Mouse (Mus musculus): ENCODE results near the gene Frmd4a.
"Not testable (repeated sequence)": the region's sequence is repeated elsewhere in the genome, so short reads cannot be mapped to it uniquely, and the experiment has no call there.

Frmd4a gene

DNA sequence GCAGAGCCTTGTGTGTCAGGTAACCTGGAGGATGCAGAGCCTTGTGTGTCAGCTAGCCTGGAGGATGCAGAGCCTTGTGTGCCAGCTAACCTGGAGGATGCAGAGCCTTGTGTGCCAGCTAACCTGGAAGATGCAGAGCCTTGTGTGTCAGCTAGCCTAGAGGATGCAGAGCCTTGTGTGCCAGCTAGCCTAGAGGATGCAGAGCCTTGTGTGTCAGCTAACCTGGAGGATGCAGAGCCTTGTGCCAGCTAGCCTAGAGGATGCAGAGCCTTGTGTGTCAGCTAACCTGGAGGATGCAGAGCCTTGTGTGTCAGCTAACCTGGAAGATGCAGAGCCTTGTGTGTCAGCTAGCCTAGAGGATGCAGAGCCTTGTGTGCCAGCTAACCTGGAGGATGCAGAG, 601.6 kb downstream of the Frmd4a start:
- not testable (repeated sequence) for DNase-seq (ENCODE audit: low spot score)

DNA sequence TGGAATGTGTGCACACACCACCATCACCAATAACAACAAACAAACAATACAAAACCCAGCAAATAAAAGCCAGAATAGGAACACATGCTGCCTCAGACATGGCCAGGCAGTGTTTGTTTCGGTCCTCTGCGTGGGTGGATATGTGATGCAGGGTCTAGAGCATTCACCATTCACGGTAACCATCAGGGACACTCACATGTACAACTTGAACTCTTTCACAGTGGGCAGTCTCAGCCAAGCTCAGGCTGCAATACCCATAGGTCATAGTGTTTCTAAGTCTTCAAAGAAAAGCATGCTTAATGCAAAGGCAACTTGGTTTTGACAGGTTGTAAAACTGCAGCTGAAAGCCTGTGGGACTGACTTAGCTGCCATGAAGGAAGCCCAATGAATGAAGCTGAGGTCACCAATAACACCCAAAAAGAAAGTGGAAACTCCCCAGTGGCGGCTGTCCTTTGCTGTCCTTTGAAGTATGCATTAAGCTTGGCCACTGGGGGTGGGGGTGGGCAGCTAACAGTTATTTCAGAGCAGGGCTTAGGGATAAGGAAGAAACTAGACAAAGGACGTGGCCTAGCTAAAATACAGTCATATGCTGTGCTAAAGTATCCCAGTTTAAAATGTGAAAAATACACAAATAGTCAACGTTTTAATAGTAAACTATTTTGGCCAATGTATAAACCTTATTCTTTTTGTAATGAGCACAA, 602.5 kb downstream of the Frmd4a start:
- DNase-seq (ENCODE audit: low spot score) = no peak

DNA sequence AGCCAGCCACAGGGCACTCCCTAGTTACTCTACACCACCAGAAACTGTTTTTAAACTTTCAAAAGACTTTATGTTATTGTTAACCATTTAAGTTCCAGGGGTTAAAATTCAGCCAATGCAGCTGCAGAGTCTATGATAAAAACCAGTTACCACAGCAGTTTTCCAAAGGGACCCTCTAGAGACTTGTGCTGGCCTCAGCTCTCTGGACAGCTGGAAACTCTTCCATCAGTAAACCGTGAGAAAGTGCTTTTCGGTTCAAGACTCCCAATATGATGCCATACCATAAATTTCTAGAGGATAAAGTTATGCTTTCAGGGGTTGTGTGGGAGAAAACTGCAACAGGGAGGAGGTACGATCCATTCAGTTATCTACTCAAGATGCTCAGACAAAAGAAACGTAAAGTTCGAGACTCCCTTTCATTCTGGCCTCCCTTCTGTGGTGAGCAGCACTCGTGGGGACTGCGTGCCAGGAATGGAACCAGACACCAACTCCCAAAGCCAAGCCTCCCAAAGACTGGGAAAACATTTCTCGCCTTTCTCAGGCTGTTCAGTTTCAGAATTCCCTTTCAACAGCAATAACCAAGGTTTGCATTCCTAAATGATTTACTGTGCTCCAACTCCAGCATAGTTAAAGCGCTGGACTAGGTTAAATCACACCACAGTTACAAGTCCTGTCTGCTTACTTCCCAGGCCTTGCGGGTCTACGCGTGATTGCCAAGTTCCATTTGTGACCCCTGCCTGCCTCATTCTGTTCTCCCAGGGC, 603.3 kb downstream of the Frmd4a start:
- DNase-seq (ENCODE audit: low spot score) = no peak

DNA sequence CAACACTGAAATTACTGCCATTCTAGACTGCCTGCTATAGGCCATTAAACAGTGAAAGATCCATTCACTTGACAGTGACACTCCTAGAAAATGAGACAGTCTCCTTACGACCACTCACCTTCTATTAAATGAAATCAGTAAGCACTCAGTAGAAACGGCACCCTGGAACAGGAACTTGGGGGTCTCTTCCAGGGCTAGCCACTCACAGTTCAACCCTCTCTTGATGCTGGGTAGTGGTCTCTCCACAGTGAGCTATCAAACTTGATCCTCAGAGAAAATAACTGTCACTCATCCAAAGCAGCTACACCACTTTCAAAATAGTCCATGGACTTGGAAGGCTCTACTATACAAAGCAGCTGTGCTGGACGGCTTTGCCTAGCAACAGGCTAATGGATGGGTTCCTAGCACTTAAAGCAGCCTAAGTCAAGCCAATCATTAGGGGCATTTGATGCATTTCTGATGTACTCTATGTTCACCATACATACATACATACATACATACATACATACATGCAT, 604.0 kb downstream of the Frmd4a start:
- DNase-seq (ENCODE audit: low spot score) = no peak

DNA sequence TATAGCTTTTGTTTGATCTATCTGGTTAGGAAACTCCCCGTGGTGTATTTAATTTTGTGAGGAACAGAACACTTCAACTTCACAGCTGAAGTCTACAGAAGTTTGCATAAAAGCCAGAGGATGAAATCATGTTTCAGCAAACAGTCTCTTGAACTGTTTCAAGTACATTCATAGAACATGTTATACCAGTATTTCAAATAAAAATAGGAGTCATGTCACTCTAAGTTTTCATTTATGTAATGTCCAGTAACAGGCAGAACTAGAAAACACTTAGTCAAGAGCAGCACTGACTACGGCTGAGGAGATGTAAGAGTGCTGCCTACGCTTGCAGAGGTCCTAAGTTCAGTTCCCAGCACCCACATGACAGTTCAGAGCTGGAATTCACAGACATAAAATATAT, 609.4 kb downstream of the Frmd4a start:
- no peak for DNase-seq (ENCODE audit: low spot score)

DNA sequence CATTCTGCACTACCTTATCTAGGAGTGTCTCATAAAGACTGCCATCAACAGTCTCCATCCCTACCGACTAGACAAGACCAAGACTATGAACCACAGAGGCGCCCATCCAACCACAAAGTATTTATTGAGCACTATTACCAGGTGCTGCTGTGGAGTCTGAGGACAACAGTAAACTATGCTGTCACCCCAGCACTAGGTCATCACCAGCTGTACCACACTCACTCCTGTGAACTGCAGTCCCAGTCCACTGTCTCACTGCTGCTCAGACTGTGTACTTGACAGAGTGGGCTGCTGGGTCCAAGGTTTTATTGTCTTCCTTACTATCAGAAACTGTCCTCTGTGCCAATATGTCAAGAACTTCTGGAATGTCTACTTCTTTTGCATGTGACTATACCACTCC, 611.4 kb downstream of the Frmd4a start:
- no peak for DNase-seq (ENCODE audit: low spot score)

DNA sequence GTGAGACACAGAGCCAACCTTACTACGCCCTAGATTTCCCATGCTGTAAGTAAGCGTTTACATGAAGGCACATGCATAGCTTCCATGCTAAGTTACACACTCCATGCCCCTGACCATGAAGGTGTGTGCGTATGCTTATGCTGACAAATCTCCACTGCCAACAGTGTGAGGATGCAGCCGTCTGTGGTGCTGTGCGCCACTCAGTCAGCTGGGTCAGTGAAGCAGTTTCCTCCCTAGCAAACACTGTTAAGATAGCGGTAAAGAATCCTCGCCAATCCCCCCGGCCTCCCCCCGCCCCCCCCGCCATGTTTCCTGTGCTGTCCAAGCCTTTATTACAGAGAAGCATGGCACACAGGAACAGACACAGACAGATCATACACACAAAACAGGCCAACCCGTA, 612.0 kb downstream of the Frmd4a start:
- DNase-seq (ENCODE audit: low spot score) = no peak

DNA sequence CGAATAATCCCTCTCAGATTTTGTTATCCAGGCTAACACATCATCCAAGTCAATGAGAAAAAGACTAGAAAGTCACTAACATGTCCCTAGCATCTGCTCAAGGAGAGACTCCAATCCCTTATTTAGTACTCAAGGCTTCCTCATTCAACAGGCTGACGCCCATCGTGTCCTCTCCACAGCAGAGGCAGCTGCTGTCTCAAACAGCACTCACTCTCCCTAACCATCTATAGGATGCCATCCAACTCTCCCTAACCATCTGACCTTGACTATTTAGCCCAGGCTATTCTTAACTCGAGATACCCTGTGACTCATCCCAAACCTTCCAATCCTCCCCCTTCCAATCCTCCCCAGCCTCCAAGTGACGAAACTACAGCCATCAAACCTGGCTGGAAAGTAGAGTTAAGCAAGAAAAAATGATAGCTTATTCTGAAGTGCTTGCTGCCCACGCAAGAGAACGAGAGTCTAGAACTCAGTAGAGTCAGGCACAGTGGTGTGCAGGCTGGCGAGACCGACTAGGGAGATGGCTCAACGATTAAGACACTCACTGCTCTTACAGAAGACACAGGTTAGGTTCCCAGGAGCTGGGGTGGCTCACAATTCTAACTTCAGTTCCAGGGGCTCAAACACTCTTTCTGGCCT, 612.8 kb downstream of the Frmd4a start:
- no peak for DNase-seq (ENCODE audit: low spot score)

DNA sequence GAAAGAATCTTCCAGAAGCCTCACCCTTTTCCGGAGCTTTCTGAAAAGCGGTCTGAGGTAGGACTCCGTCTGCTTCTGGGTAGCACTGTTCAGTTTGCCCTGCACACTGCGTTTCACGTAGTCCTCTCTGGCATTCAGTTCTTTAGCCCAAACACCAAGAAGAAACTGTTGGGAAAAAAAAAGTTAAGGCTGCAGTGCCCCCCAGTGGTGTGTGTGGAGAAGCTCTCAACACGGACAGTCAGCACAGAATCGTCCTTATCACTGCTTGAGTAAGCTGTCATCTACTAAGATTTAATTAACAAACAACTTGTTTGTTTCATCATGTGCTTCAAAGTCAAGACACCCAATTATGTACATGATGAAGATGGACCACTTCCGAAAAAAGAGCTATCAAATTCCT, 618.3 kb downstream of the Frmd4a start:
- no peak for DNase-seq (ENCODE audit: low spot score)

DNA sequence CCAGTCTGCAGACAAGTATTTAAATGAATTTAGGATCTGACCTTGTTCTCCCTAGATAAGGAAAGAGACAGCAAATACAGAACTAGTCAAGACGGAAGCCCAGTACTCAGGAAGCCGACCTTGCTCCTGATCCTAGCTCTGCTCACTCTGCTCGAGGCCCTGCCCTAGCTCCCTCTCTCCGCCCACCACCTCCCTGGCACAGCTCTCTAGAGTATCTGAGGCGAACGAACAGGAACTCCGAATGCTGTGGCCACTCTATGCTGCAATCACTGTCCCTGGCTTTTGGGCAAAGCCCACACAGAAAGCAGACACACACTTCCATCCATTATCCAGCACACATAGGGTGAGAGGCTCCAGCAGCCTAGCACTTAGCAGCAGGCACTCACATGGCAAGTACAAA, 619.1 kb downstream of the Frmd4a start:
- DNase-seq (ENCODE audit: low spot score) = peak; percentile 12

DNA sequence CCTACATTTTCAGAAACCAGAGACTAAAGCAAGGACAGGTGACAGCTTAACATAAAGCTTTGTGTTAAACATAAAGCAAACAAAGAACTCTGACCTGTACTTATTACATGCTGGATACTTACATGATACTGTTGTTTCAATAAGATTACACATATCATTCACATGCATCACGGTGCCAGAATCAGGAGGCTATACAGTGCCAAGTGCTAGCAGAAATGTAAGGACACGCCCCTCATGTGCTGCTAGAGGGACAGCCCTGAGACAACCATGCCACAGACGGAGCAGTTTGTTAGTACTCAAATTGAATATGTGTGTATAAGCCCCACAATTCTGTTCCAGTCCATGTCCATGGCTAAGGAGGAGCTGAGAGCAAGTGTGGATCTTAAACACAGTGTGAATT, 620.7 kb downstream of the Frmd4a start:
- DNase-seq (ENCODE audit: low spot score) = no peak

DNA sequence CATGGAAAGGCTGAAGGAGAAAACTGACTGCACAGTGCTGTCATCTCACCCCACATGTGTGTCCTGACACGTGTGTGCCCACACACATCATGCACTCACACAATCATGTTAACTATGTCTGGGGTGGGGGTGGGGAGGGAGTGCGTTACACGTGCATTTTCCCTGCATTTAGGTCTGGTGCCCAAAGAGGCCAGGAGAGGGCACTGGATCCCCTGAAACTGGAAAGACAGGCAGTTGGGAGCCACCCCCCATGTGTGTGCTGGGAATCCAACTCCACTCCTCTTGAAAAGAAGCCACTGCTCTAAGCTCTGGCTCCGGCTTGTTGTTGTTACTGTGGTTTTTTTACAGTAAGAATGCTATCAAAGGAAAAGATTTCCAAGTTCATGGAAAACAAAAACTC, 627.5 kb downstream of the Frmd4a start:
- DNase-seq (ENCODE audit: low spot score) = no peak

DNA sequence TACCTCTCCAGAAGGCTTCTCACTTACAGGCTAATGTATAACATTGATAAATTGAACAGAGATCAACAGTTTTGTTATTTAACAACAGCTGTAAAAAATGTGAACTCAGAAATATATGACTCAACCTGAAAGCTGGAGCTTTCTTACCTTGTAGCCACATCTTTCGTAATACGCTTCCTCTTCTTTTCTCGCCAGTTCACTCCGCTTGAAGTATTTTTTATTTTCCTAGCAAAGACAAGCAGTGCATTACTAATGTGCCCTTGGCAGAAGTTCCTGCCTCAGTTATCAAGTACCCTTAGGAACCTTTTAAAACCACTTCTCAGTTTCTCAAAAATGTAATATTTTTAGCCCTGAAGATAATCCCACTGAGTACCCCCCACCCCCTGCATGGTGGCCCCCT, 630.6 kb downstream of the Frmd4a start:
- DNase-seq (ENCODE audit: low spot score) = no peak

DNA sequence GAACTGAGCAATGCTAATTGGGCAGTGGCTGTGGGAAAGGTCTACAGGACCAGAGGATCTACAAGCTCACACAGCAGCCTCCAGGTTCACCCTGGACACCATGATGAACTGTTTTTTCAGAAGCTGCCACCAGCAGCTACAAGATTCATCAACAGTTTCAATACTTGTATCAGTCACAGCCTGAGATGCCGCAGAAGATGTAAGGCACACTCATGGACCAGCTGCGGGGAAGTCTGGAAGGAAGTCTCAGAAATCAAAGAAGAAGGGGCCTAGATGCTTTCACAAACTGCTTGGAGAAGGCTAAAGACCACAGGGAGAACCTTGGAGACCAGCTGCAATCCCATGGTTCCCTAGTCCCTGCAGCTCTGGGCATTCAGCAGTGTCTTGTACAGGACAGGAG, 632.1 kb downstream of the Frmd4a start:
- DNase-seq (ENCODE audit: low spot score) = no peak

DNA sequence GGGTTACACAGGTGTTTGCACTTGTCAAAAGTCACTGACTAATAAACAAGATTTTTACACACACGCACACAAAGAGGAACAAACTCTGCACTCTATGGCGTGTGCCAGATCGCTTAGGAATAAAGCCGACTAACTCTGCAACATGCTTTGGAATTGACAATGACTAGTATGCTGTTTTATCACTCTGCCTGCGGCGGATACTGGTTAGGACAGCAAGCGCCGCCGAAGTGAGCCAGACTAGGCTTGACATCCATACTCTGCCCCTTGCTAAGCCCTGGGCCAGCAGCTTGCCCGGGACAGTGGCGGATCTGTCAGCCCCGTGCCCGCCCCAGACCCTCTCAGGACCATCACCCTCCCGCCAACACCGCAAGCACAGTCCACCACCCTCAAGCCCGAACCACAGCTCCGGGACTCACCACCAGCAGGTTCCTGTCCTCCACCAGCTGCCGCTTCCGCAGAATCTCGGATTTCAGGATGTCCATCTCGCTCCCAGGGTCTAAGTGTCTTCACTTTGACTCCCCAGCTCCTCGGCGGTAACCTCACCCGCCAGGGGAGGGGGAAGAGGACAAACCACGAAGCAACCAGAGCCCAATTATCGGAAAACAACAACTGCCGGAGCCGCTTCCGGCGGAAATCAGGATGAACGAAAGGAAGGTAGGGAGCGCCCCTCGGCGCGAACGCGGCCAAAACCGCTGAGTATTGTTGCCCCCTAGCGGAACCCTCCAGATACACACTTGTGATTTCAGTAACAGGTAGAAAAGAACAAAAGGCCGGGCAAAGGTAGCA, 634.2 kb downstream of the Frmd4a start, which contains the start of gene Prpf18:
Prpf18 (minus strand) TSS at position 614 of the 786 bp plus-strand sequence.
- peak; percentile 88 for DNase-seq (ENCODE audit: low spot score)

DNA sequence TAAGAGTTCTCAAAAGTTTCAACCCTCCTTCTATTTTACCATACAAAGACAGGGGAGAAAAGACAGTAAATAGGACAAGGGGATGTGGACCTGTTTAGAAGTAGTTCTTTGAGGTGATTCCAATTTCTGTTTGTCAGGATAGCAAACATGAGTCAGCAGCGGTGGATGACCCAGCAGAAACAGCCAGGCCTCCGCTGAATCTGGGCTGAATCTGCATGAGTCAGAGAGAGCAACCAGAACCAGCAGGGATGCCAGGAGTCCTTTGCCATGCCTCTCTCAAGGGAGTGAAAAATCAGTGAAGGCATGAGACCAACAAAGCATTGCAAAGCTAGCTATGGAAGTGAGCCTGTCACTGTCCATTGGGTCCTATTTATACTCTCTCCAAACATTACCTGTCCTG, 643.2 kb downstream of the Frmd4a start:
- DNase-seq (ENCODE audit: low spot score) = no peak

Data from MN1 (cell line).